Mouse (Mus musculus) heart, adult 2 months (tissue): Measurements from ENCODE around the gene Dhcr24. TPM values are rescaled to one million over a fixed set of nuclear protein-coding genes. Genes with fewer than 3 reads are reported as not detected.

Experiments used
- DNase-seq, 2 experiments: peaks; one replicate each; pipeline ENCODE4 v3.0.0; 2021
- H3K27ac ChIP-seq: fragments of 200-600 bp; 2 replicates; pipeline ENCODE4 v1.8.1; 2022
- H3K27me3 ChIP-seq: fragments of 200-500 bp; 2 replicates; pipeline ENCODE4 v1.6.1; 2012; ENCODE audit warnings: mild to moderate bottlenecking, low read length, inconsistent platforms, mixed read lengths; ENCODE audit not compliant: control insufficient read depth, insufficient read depth
- H3K36me3 ChIP-seq: fragments of 200-500 bp; 2 replicates; pipeline ENCODE4 v1.6.1; 2012; ENCODE audit warnings: low read length, inconsistent platforms; ENCODE audit not compliant: control insufficient read depth, insufficient read depth
- H3K4me1 ChIP-seq: fragments of 200-500 bp; 2 replicates; pipeline ENCODE4 v1.6.1; 2011; ENCODE audit warnings: low read length; ENCODE audit not compliant: control insufficient read depth, insufficient read depth
- H3K4me3 ChIP-seq: fragments of 200-600 bp; 2 replicates; pipeline ENCODE4 v1.8.1; 2022
- H3K79me2 ChIP-seq: fragments of 200-500 bp; replicated peaks from 2 replicates; pipeline ENCODE4 v1.6.1; 2012; ENCODE audit warnings: mild to moderate bottlenecking, inconsistent platforms, low read length, moderate library complexity, mixed read lengths; ENCODE audit not compliant: control insufficient read depth, insufficient read depth
- H3K9ac ChIP-seq: fragments of 200-500 bp; 2 replicates; pipeline ENCODE4 v1.6.1; 2012; ENCODE audit warnings: low read depth, mild to moderate bottlenecking, control low read depth, inconsistent platforms, low read length, mixed read lengths
- CTCF ChIP-seq: fragments of 200-600 bp; IDR thresholded peaks from 2 replicates; pipeline ENCODE4 v1.8.1; 2022; ENCODE audit warnings: antibody characterized with exemption, mild to moderate bottlenecking, moderate library complexity
- EP300 ChIP-seq: fragments of 200-500 bp; IDR thresholded peaks from 2 replicates; pipeline ENCODE4 v1.6.1; 2011; ENCODE audit warnings: low read depth, low read length, control low read depth; ENCODE audit not compliant: insufficient read depth
- POLR2A ChIP-seq: fragments of 200-500 bp; IDR thresholded peaks from 2 replicates; pipeline ENCODE4 v1.6.1; 2011; ENCODE audit warnings: mild to moderate bottlenecking, low read depth, low read length, control low read depth; ENCODE audit not compliant: insufficient read depth
- WGBS: fragments of 180-500 bp; shearing (Covaris S2); methylation state at CpG from one replicate; pipeline ENCODE4 v1.1.7; 2018; 5-methylcytosine and 5-hydroxymethylcytosine counted together
- intact Hi-C: fragments of 180-260 bp; cut with DNase I; formaldehyde crosslinking; loops from one replicate; pipeline ENCODE4 v1.15.1; 2025
- polyA plus RNA-seq: library from polyadenylated mRNA; depleted of rRNA; stranded (reverse); fragments of >200 nt; gene quantifications from 2 replicates; pipeline ENCODE4 v1.2.3, GENCODE M21; 2012
- total RNA-seq, 2 experiments: library from RNA; stranded (reverse); gene quantifications; 2 replicates each; pipeline ENCODE4 v1.2.3; 2021

Gene Dhcr24
- total and polyA plus RNA-seq, 3 experiments = 1.4 to 5.2 (median 4.0) TPM

- Histone ChIP-seq H3K79me2 (no peaks in the 10 kb centered on the region), H3K27me3 (peaks cover 2% of the 10 kb centered on the region; the same call in 1 of the 2 replicates), H3K9ac (no peak overlapping the region), H3K36me3 (no peaks in the 10 kb centered on the region), H3K4me3 (no peak overlapping the region), H3K27ac (no peak overlapping the region), H3K4me1 (no peaks in the 10 kb centered on the region)
- TF ChIP-seq CTCF (no peak), POLR2A (no peak), EP300 (no peak)
- intact Hi-C loops = no loop called here
- no peak for DNase-seq
- WGBS = 55% methylated on average over 8 of the region's 8 CpGs
Measured at GRCm38 (mm10) chr4:106550516-106551166, 10.2 kb upstream of the Dhcr24 start.

GRCm38 (mm10) chr4:106557262-106557661 lies 3.6 kb upstream of the Dhcr24 start:
- peaks cover 2% of the 10 kb centered on the region; the same call in 1 of the 2 replicates for H3K27me3 ChIP-seq
- no peaks in the 10 kb centered on the region for H3K36me3 ChIP-seq
- intact Hi-C loops = no loop called here
- H3K4me1 ChIP-seq = peaks cover 4% of the 10 kb centered on the region; the same call in 1 of the 2 replicates
- H3K79me2 ChIP-seq = no peaks in the 10 kb centered on the region
- WGBS = 80% methylated on average over 5 of the region's 5 CpGs
- H3K9ac ChIP-seq = no peak overlapping the region
- DNase-seq = no peak
- no peak overlapping the region for H3K27ac ChIP-seq
- TF ChIP-seq EP300 = no peak
- no peak for TF ChIP-seq CTCF
- no peak for TF ChIP-seq POLR2A
- no peak overlapping the region for H3K4me3 ChIP-seq

- no peak overlapping the region for H3K9ac ChIP-seq
- peaks cover 4% of the 10 kb centered on the region; the same call in 1 of the 2 replicates for H3K4me1 ChIP-seq
- H3K27ac ChIP-seq = no peak overlapping the region
- 33% methylated on average over 1 of the region's 1 CpGs for WGBS
- DNase-seq = no peak
- no peak overlapping the region for H3K4me3 ChIP-seq
- TF ChIP-seq POLR2A (no peak), CTCF (no peak), EP300 (no peak)
- intact Hi-C loops = no loop called here
- H3K79me2 ChIP-seq = no peaks in the 10 kb centered on the region
- H3K27me3 ChIP-seq = peaks cover 2% of the 10 kb centered on the region; the same call in 1 of the 2 replicates
- H3K36me3 ChIP-seq = no peaks in the 10 kb centered on the region
Measured at GRCm38 (mm10) chr4:106557978-106558377, 2.9 kb upstream of the Dhcr24 start.

- H3K4me3 ChIP-seq = no peak overlapping the region
- H3K79me2 ChIP-seq = no peaks in the 10 kb centered on the region
- no peak overlapping the region for H3K9ac ChIP-seq
- peaks cover 2% of the 10 kb centered on the region; the same call in 1 of the 2 replicates for H3K27me3 ChIP-seq
- WGBS = 49% methylated on average over 10 of the region's 13 CpGs
- H3K27ac ChIP-seq = no peak overlapping the region
- intact Hi-C loops = no loop called here
- peaks cover 4% of the 10 kb centered on the region; the same call in 1 of the 2 replicates for H3K4me1 ChIP-seq
- no peaks in the 10 kb centered on the region for H3K36me3 ChIP-seq
- no peak for TF ChIP-seq POLR2A
- TF ChIP-seq CTCF = no peak
- TF ChIP-seq EP300 = no peak
- no peak for DNase-seq
Measured at GRCm38 (mm10) chr4:106559343-106560212, 1.3 kb upstream of the Dhcr24 start.

GRCm38 (mm10) chr4:106560213-106560845 lies 509 bp upstream of the Dhcr24 start:
- Histone ChIP-seq H3K9ac (peak overlapping the region; percentile 33), H3K27me3 (no peaks in the 10 kb centered on the region; the same call in 1 of the 2 replicates), H3K36me3 (no peaks in the 10 kb centered on the region), H3K79me2 (no peaks in the 10 kb centered on the region), H3K4me1 (peaks cover 4% of the 10 kb centered on the region; the same call in 1 of the 2 replicates), H3K4me3 (peak overlapping the region; percentile 65), H3K27ac (no peak overlapping the region)
- peak in 1 of 2 experiments; percentile 21 for DNase-seq
- TF ChIP-seq EP300 = no peak
- no peak for TF ChIP-seq CTCF
- no peak for TF ChIP-seq POLR2A
- intact Hi-C loops = no loop called here
- 9% methylated on average over 19 of the region's 20 CpGs for WGBS
